Mouse (Mus musculus) small intestine, adult 2 months (tissue): ENCODE measurements around the gene Sptb.

ENCODE experiments used
- CTCF ChIP-seq: fragments of 200-500 bp; IDR thresholded peaks from 2 replicates; pipeline ENCODE4 v1.5.1; 2012; ENCODE audit warnings: low read depth, mild to moderate bottlenecking, control low read depth, inconsistent platforms, low read length, moderate library complexity, mixed read lengths; ENCODE audit not compliant: insufficient replicate concordance, insufficient read length; ENCODE audit errors: extremely low read depth
- POLR2A ChIP-seq: fragments of 200-500 bp; IDR thresholded peaks from 2 replicates; pipeline ENCODE4 v1.6.1; 2012; ENCODE audit warnings: low read depth, mild to moderate bottlenecking, control low read depth, inconsistent platforms, low read length, moderate library complexity

DNA sequence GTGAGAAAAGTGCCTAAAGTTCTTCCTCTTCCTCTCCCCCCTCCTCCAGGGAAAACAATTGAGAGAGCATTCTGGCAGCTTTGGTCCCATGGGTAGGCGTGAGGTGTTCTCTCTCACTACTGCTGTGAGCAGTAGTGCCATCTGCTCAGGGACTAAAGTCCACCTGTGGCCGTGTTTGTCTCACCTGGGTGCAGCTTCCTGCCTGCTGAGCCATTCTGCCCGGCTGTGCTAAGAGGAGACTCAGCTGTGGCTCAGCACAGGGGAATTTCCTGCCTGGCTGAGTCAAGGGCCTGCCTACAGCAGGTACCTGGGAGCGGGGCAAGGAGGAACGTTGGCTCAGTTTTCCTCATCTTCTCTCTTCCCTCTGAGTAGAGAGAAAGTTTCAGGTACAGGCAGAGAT is 152.1 kb downstream of the Sptb start:
- TF ChIP-seq POLR2A (no peak), CTCF (no peak)
